Mouse (Mus musculus) midbrain, embryonic 11.5 days (tissue): ENCODE measurements around the gene Tspan31. TPM values are rescaled to one million over a fixed set of nuclear protein-coding genes. Genes with fewer than 3 reads are reported as not detected.

ENCODE experiments used
- polyA plus RNA-seq: library from polyadenylated mRNA; unstranded; fragments of >200 nt; fragmentation: Nextera tagmentation; extraction: Ambion mirVana; gene quantifications from 2 replicates; pipeline ENCODE4 v1.2.1, GENCODE M21; 2014

The Tspan31 gene
- polyA plus RNA-seq, 1 experiment from 2014 or later = 98.6 TPM

Other genes with a start within 250 kb of the Tspan31 start
- gene Atp23, start 168.9 kb downstream of the Tspan31 start, polyA plus RNA-seq = 15.9 and 17.8 TPM in 2 replicates
- 40.6 and 42.8 TPM in 2 replicates for gene Ctdsp2, start 91.5 kb downstream of the Tspan31 start, polyA plus RNA-seq
- 1.1 and 1.6 TPM in 2 replicates for gene Avil, start 69.6 kb downstream of the Tspan31 start, polyA plus RNA-seq
- 80.7 and 86.0 TPM in 2 replicates for gene Tsfm, start 39.4 kb downstream of the Tspan31 start, polyA plus RNA-seq
- 36.5 and 37.4 TPM in 2 replicates for gene Mettl1, start 28.9 kb downstream of the Tspan31 start, polyA plus RNA-seq
- gene Eef1akmt3, start 28.8 kb downstream of the Tspan31 start, polyA plus RNA-seq = 0.06 and 0.11 TPM in 2 replicates
- not detected in 2 replicates for gene Cyp27b1, start 22.0 kb downstream of the Tspan31 start, polyA plus RNA-seq
- gene March9, start 10.1 kb downstream of the Tspan31 start, polyA plus RNA-seq = 3.2 and 3.7 TPM in 2 replicates
- 2,818 and 2,848 TPM in 2 replicates for gene Cdk4, start 6.7 kb downstream of the Tspan31 start, polyA plus RNA-seq
- gene Agap2, start 5.0 kb upstream of the Tspan31 start, polyA plus RNA-seq = 0.66 and 0.89 TPM in 2 replicates
- 43.1 and 49.7 TPM in 2 replicates for gene Os9, start 50.9 kb upstream of the Tspan31 start, polyA plus RNA-seq
- gene B4galnt1, start 95.0 kb upstream of the Tspan31 start, polyA plus RNA-seq = 8.1 and 9.4 TPM in 2 replicates
- 0.51 and 0.58 TPM in 2 replicates for gene Slc26a10, start 110.4 kb upstream of the Tspan31 start, polyA plus RNA-seq
- 25.8 and 28.2 TPM in 2 replicates for gene Arhgef25, start 119.8 kb upstream of the Tspan31 start, polyA plus RNA-seq
- 130 and 138 TPM in 2 replicates for gene Dtx3, start 125.5 kb upstream of the Tspan31 start, polyA plus RNA-seq
- gene Pip4k2c, start 141.3 kb upstream of the Tspan31 start, polyA plus RNA-seq = 10.3 and 11.4 TPM in 2 replicates
- gene Kif5a, start 193.1 kb upstream of the Tspan31 start, polyA plus RNA-seq = 26.3 and 31.1 TPM in 2 replicates
- 196 and 206 TPM in 2 replicates for gene Dctn2, start 196.1 kb upstream of the Tspan31 start, polyA plus RNA-seq
- 12.3 and 16.3 TPM in 2 replicates for gene Mbd6, start 218.8 kb upstream of the Tspan31 start, polyA plus RNA-seq
- 185 and 187 TPM in 2 replicates for gene Mars, start 241.5 kb upstream of the Tspan31 start, polyA plus RNA-seq